Mouse (Mus musculus) ES-E14 (cell line): ENCODE measurements around the gene Rap2c. TPM values are rescaled to one million over a fixed set of nuclear protein-coding genes. Genes with fewer than 3 reads are reported as not detected.

Experiments
- DNase-seq: peaks from one replicate; pipeline ENCODE4 v3.0.0-alpha.2; 2013; ENCODE audit warnings: low read depth, low spot score
- H3K27ac ChIP-seq: 2 replicates; pipeline ENCODE4 v1.5.1; 2012; ENCODE audit warnings: low read depth, mild to moderate bottlenecking, low read length, moderate library complexity, mixed read lengths; ENCODE audit not compliant: poor library complexity, insufficient read depth, severe bottlenecking
- H3K36me3 ChIP-seq: 2 replicates; pipeline ENCODE4 v1.6.1; 2012; ENCODE audit warnings: mild to moderate bottlenecking, low read length, moderate library complexity, mixed read lengths; ENCODE audit not compliant: control insufficient read depth, poor library complexity, insufficient read depth, severe bottlenecking
- H3K4me1 ChIP-seq, 2 experiments: fragments of 150-350 bp in 1 of 2; sonication (generic) in 1 of 2; 2 replicates each; pipeline ENCODE4 v1.6.1; 2012; ENCODE audit warnings: low read length in 2 of 2, mild to moderate bottlenecking in 1 of 2, mixed read lengths in 1 of 2; ENCODE audit not compliant: control insufficient read depth in 2 of 2, insufficient read depth in 2 of 2, poor library complexity in 1 of 2
- H3K4me3 ChIP-seq, 2 experiments: fragments of 150-350 bp in 1 of 2; sonication (generic) in 1 of 2; 2 replicates each; pipeline ENCODE4 v1.5.1; 2012; ENCODE audit warnings: low read length in 2 of 2, low read depth in 1 of 2, mild to moderate bottlenecking in 1 of 2, mixed read lengths in 1 of 2; ENCODE audit not compliant: insufficient read depth in 1 of 2, poor library complexity in 1 of 2, severe bottlenecking in 1 of 2
- H3K9ac ChIP-seq: 2 replicates; pipeline ENCODE4 v1.6.1; 2012; ENCODE audit warnings: low read depth, mild to moderate bottlenecking, low read length, mixed read lengths; ENCODE audit not compliant: poor library complexity, insufficient read depth, severe bottlenecking
- H3K9me3 ChIP-seq: fragments of 150-350 bp; sonication (generic); 2 replicates; pipeline ENCODE4 v1.6.1; 2012; ENCODE audit warnings: low read depth, mild to moderate bottlenecking, low read length; ENCODE audit not compliant: control insufficient read depth, insufficient read depth
- CHD2 ChIP-seq: IDR thresholded peaks from 2 replicates; pipeline ENCODE4 v1.6.1; 2014; ENCODE audit warnings: mild to moderate bottlenecking, low read depth, low read length, inconsistent platforms
- HCFC1 ChIP-seq: IDR thresholded peaks from 2 replicates; pipeline ENCODE4 v1.6.1; 2012; ENCODE audit warnings: low read length, inconsistent platforms, borderline replicate concordance; ENCODE audit not compliant: insufficient read depth
- MAFK ChIP-seq: IDR thresholded peaks from 2 replicates; pipeline ENCODE4 v1.6.1; 2014; ENCODE audit warnings: mild to moderate bottlenecking, low read depth, low read length, inconsistent platforms; ENCODE audit not compliant: insufficient read depth
- ZC3H11A ChIP-seq: IDR thresholded peaks from 2 replicates; pipeline ENCODE4 v1.6.1; 2012; ENCODE audit warnings: low read depth, mild to moderate bottlenecking, inconsistent platforms, low read length, borderline replicate concordance
- ZNF384 ChIP-seq: IDR thresholded peaks from 2 replicates; pipeline ENCODE4 v1.6.1; 2012; ENCODE audit warnings: low read depth, low read length, inconsistent platforms
- in situ Hi-C, 2 experiments: fragments of 600-800 bp; cut with MboI; formaldehyde crosslinking; loops; one replicate each; pipeline ENCODE4 v1.15.1; 2025; ENCODE audit warnings: low sequenced_read_pairs in 2 of 2, inconsistent platforms in 1 of 2; ENCODE audit not compliant: unreplicated experiment in 2 of 2
- total RNA-seq: library from RNA; depleted of rRNA; stranded (reverse); fragments of 300-350 nt; gene quantifications from 2 replicates; pipeline ENCODE4 v1.2.3, GENCODE M21; 2012

Rap2c gene
- total RNA-seq, 1 experiment, result 13.8 TPM

- Histone ChIP-seq H3K4me3 (no peak overlapping the region), H3K36me3 (no peaks in the 10 kb centered on the region), H3K27ac (no peak overlapping the region), H3K9me3 (no peaks in the 10 kb centered on the region), H3K9ac (no peak overlapping the region), H3K4me1 (no peaks in the 10 kb centered on the region)
- DNase-seq, result no peak
- in situ Hi-C loops, result no loop called here
- TF ChIP-seq HCFC1 (no peak), CHD2 (no peak), ZC3H11A (no peak)
Measured at GRCm38 (mm10) chrX:50978428-50978827, 39.4 kb downstream of the Rap2c start.

GRCm38 (mm10) chrX:50972145-50972544 is 45.7 kb downstream of the Rap2c start:
- H3K36me3 ChIP-seq, result no peaks in the 10 kb centered on the region
- in situ Hi-C loops, result no loop called here
- H3K4me3 ChIP-seq, result no peak overlapping the region
- no peaks in the 10 kb centered on the region for H3K9me3 ChIP-seq
- TF ChIP-seq HCFC1 (no peak), MAFK (no peak), ZNF384 (no peak), CHD2 (no peak), ZC3H11A (no peak)
- no peak overlapping the region for H3K9ac ChIP-seq
- H3K27ac ChIP-seq, result no peak overlapping the region
- no peak for DNase-seq
- no peaks in the 10 kb centered on the region for H3K4me1 ChIP-seq

GRCm38 (mm10) chrX:50969907-50970306 is 47.9 kb downstream of the Rap2c start:
- TF ChIP-seq HCFC1, result no peak
- Histone ChIP-seq H3K9ac (no peak overlapping the region), H3K27ac (no peak overlapping the region), H3K4me3 (no peak overlapping the region), H3K36me3 (no peaks in the 10 kb centered on the region), H3K9me3 (no peaks in the 10 kb centered on the region), H3K4me1 (no peaks in the 10 kb centered on the region)
- DNase-seq, result no peak
- in situ Hi-C loops, result no loop called here

DNA sequence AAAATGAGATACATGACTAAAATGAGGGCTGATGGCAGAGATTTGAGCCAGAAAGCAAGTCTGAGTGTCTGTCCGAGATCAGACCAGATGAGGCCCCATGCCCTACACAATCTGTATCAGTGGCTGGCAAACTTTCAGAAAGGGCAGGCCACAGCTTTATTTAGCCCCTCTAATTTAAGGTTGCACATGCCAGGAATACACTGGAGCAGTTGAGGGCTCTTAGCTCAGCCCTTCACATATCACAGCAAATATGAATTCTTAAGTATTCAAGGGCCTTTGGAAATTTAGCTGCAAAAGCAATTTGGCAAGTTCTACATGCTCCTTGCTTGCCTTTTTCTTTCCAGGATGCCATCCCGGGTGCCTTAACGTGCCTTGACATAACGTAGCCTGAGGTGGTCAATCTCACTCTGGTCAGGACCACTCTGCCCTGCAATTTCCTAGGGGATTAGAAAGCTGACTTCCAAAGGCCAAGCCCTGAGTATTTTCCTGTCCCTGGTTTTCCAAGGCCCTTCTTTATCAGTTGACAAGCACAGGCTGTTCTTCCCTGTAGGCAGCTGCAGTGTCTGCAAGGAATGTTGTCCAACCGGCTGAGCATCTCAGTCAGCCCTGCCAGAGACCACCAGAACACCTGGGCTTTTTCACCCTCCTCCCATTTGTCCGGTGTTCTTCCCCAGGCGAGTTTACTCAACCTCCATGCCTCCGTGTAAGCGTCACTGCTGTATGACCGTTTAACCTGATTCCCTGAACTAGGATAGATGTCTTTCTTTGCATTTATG is 49.5 kb downstream of the Rap2c start:
- TF ChIP-seq HCFC1, result no peak
- no peak for TF ChIP-seq ZC3H11A
- TF ChIP-seq ZNF384, result no peak
- in situ Hi-C loops, result no loop called here
- Histone ChIP-seq H3K4me3 (no peak overlapping the region), H3K9ac (no peak overlapping the region), H3K4me1 (no peaks in the 10 kb centered on the region), H3K27ac (no peak overlapping the region), H3K9me3 (no peaks in the 10 kb centered on the region), H3K36me3 (no peaks in the 10 kb centered on the region)
- DNase-seq, result no peak

GRCm38 (mm10) chrX:50965157-50965556 is 52.7 kb downstream of the Rap2c start:
- Histone ChIP-seq H3K4me3 (no peak overlapping the region), H3K9me3 (no peaks in the 10 kb centered on the region), H3K4me1 (no peaks in the 10 kb centered on the region), H3K9ac (no peak overlapping the region), H3K36me3 (no peaks in the 10 kb centered on the region), H3K27ac (no peak overlapping the region)
- TF ChIP-seq ZC3H11A, result no peak
- TF ChIP-seq HCFC1, result no peak
- TF ChIP-seq CHD2, result no peak
- no peak for TF ChIP-seq ZNF384
- no peak for TF ChIP-seq MAFK
- in situ Hi-C loops, result no loop called here
- DNase-seq, result no peak
